Mouse (Mus musculus) heart, postnatal 0 days (tissue): Measurements from ENCODE around the gene Acad12.

ENCODE experiments used
- CTCF ChIP-seq: IDR thresholded peaks from 2 replicates; pipeline ENCODE4 v1.5.1; 2016; ENCODE audit warnings: antibody characterized with exemption, control low read depth, low read depth
- EP300 ChIP-seq: IDR thresholded peaks from 2 replicates; pipeline ENCODE4 v1.6.1; 2016; ENCODE audit warnings: antibody characterized with exemption, low read depth

- TF ChIP-seq CTCF (0 out of 2 replicates have a peak, but pooled peaks have one; percentile 1), EP300 (peak; percentile 74; the same call in 1 of the 2 replicates)
These were observed at the start of gene Acad12 for GRCm38 (mm10) chr5:121618592-121619513.
